Mouse (Mus musculus): ENCODE measurements around the gene Olfr933.

Gene Olfr933

DNA sequence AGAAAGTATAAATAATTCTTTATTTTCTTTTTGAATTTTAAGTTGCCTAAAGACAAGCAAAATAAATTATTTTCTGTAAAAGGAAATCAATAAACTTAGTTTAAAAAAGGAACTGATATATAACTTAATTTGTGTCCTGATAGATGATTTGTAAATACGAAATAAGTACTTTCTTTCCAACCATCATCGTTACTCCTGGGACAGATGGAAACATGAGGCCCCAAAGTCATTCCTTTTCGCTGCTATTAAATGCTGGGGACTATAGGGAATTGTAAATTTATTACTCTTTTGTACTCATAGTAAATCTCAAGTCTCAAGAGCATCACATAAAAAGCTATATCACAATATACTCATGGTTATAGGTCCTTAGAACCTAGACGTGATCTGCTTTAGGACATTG lies at the start of gene Olfr933:
Gene Olfr933, plus strand, starts transcription at position 301 of the 400 bp plus-strand sequence.
- DNase-seq (ENCODE audit: low spot score) = no peak

DNA sequence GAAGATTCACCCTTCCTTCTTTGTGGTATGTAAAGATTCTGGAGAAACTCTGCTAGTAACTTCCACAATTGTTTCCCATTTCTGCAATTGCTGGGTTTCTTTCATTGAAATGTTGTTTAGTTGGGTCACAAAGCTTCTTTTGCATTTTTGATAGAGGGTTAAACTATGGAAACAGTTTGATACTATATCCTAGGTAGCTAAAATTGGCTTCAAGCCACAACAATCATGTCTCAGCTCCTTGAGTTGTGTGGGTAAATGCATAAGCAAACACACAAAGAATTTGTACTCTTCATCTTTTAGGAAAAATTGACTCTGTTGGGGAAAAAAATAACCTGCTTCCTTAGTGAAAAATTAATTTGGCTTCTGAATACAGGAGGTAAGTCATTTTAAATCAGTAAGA lies 42.6 kb upstream of the Olfr933 start, which contains the start of gene Olfr930:
Gene Olfr930, plus strand, starts transcription at position 301 of the 400 bp plus-strand sequence.
- DNase-seq (ENCODE audit: low spot score) = no peak

DNA sequence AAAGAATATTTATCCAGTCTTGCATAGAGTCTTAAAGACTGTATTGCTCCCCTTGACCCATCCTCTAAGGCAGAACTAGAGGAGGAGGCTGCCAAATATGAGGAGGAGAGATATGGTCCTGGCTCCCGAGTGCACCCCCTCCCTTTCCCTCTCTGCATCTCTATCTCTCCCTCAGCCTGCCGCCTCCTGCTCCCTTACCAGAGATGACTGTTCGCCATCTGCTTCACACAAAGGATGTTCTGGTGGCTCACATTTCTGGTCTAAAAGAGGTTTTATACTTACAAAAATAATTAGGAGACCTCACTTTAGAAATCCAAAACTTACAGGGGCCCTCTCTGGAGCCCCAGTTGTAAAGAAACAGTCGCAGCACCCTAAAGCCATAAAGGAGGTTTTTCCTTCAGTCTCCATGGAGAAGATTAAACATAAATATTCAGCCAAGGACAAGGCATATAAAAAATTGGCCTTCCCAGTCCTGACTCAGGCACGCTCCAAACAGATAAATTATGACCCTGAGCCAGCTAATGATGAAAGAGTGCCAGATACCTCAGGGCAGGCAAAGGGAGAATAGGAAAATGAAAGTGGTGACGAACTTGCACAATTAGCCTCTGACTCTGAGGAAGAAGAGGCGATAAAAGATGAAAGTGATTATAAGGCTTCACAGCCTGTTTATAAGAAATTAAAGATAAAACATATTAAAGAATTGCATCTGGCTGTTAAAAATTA lies 18.6 kb upstream of the Olfr933 start:
- DNase-seq (ENCODE audit: low spot score) = no peak

DNA sequence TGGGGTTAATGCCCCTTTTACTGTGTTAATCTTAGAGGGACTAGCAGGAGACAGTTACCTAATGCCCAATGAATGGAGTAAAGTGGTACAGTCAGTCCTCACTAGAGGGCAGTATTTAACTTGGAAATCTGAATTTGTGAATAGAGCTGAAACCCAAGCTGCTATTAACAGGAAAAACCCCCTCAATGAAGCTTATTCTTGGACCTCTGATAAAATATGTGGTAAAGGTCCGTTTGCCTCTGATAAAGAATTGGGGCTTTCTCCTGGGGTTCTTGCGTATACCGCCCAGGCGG lies 18.0 kb upstream of the Olfr933 start:
- no peak for DNase-seq (ENCODE audit: low spot score)

DNA sequence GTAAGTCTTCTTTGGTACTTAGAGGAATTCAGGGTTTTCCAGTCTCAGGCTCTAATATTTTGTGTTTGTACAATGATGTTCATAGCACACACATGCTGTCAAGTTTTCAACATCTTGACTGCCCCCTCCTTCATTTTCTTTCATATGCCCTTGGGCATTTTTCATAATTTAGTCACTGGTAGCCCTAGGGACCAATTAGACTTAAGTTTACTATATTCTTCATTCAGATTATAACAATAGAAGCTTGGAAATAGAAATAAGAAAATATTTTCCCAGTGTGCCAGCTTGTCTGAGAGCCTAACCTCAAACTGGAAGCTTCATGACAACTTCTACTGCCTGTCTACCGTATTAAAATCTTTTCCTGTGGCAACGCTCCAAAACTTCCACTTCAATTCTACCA lies 16.1 kb downstream of the Olfr933 start, which contains the start of gene Olfr934:
Gene Olfr934, minus strand, starts transcription at position 101 of the 400 bp plus-strand sequence.
- no peak for DNase-seq (ENCODE audit: low spot score)

DNA sequence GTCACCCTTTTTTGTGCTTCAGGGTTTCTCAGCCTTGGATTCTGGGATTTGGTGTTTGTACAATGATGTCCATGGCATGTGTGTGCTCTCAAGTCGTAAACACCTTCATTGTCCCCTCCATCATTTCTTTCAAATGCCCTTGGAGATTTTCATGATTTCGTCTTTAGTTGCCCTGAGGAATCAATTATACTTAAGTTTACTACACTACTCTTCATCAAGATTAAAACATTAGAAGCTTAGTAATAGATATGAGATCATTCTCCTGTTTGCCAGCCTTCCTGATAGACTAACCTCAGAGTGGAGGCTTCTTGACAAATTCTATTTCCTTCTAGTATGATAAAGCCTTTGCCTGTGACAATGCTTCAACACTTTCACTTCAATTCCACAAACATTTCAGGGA lies 27.5 kb downstream of the Olfr933 start, which contains the start of gene Olfr935:
Gene Olfr935, minus strand, starts transcription at position 101 of the 400 bp plus-strand sequence.
- no peak for DNase-seq (ENCODE audit: low spot score)

DNA sequence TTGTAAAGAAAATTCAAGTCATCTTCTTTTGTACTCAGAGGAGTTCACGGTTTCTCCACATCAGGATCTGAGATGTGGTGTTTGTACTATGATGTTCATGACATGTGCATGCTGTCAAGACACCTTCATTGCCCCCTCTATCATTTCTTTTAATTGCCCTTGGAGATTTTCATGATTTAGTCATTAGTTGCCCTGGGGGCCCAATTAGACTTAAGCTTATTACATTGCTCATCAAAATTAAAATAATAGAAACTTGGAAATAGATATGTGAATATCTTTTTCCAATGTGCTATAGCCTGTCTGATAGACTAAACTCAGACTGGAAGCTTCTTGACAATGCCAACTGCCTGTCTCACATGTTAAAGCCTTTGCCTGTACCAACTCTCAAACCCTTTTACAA lies 51.2 kb downstream of the Olfr933 start, which contains the start of gene Olfr146:
Gene Olfr146, minus strand, starts transcription at position 101 of the 400 bp plus-strand sequence.
- DNase-seq (ENCODE audit: low spot score) = no peak

Measured in T-cell, adult 2 months (primary cell).